ENCODE assay signal across 10 mouse cellular contexts in genomic region chr2:22775213-22775612, GRCm38 (mm10). TPM values are rescaled to one million over a fixed set of nuclear protein-coding genes. Genes with fewer than 3 reads are reported as not detected.
DNase-seq lines count a peak whose midpoint lies in the region; ATAC-seq and TF ChIP-seq lines count a peak whose summit lies in the region.
"Had no signal": no experiment of that assay in that cellular context is flagged by ENCODE, and none has a peak within 500 bp of the region (broad histone marks: within the 10 kb centered on the region; RNA-seq: fewer than 3 reads in every experiment).

No protein-coding gene starts in this region.

- H3K9me3 ChIP-seq in stomach, postnatal 0 days (ENCODE audit: control insufficient read depth, low read length): no peaks in the 10 kb centered on the region
- H3K9me3 ChIP-seq: neural tube, embryonic 12.5 days had no signal

- H3K4me2 ChIP-seq in stomach, postnatal 0 days (replicated peaks; ENCODE audit: low read depth): 0 out of 2 replicates have a peak overlapping the region, but pooled peaks have one; percentile 8

- no peak for ATAC-seq in stomach, postnatal 0 days (ENCODE audit: low FRiP score, low TSS enrichment)

- TF ChIP-seq POLR2A in lung, adult 2 months (IDR thresholded peaks at IDR 0.05; ENCODE audit: borderline replicate concordance, extremely low read depth, low read depth, low read length): no peak

- TF ChIP-seq EP300 in stomach, postnatal 0 days (optimal IDR thresholded peaks at IDR 0.05): no peak

- peak overlapping the region; percentile 65 for H3K4me3 ChIP-seq in lung, adult 2 months (replicated peaks; ENCODE audit: extremely low read depth, low read depth, low read length)
- H3K4me3 ChIP-seq in stomach, postnatal 0 days (ENCODE audit: low read depth, low read length): peak overlapping the region; percentile 8; the same call in 1 of the 2 replicates

- no peaks in the 10 kb centered on the region for H3K36me3 ChIP-seq in stomach, postnatal 0 days (ENCODE audit: control insufficient read depth, insufficient read depth, low read length)
- H3K36me3 ChIP-seq: neural tube, embryonic 12.5 days had no signal

- H3K4me1 ChIP-seq in lung, adult 2 months (ENCODE audit: control insufficient read depth, insufficient read depth, low read length): no peaks in the 10 kb centered on the region; the same call in 1 of the 2 replicates
- H3K4me1 ChIP-seq in stomach, postnatal 0 days (replicated peaks; ENCODE audit: control insufficient read depth, insufficient read depth): no peaks in the 10 kb centered on the region

- no peak for TF ChIP-seq CTCF in lung, adult 2 months (IDR thresholded peaks at IDR 0.05; ENCODE audit: insufficient read depth, low read length)
- TF ChIP-seq CTCF in stomach, postnatal 0 days (IDR thresholded peaks at IDR 0.05; ENCODE audit: low read depth): no peak

- H3K9ac ChIP-seq in stomach, postnatal 0 days (ENCODE audit: low read length): no peak overlapping the region
- H3K9ac ChIP-seq: neural tube, embryonic 12.5 days had no signal

- DNase-seq in lung, adult 2 months: no peak
- no peak for DNase-seq in lung, postnatal 4 days
- DNase-seq in adipocyte (ENCODE audit: low spot score): peak; percentile 45
- peak; percentile 72 for DNase-seq in induced T-regulatory cell, adult 2 months (ENCODE audit: low read depth)
- DNase-seq in stomach, postnatal 0 days (ENCODE audit: low spot score): no peak
- DNase-seq in ovary, postnatal 14 days (ENCODE audit: low spot score): no peak
- no peak for DNase-seq in frontal cortex, postnatal 14 days (ENCODE audit: low spot score in 2 of 2)
- DNase-seq: adrenal gland, postnatal 36 days; left cerebral cortex, postnatal 4 days had no signal

- WGBS in lung, adult 2 months: 47% methylated on average over 8 of the region's 8 CpGs
- WGBS in stomach, postnatal 0 days: 54% methylated on average over 8 of the region's 8 CpGs

- H3K27ac ChIP-seq in stomach, postnatal 0 days (replicated peaks): no peak overlapping the region
- H3K27ac ChIP-seq: neural tube, embryonic 12.5 days had no signal

- no peaks in the 10 kb centered on the region for H3K27me3 ChIP-seq in stomach, postnatal 0 days (ENCODE audit: control insufficient read depth, insufficient read depth, low read length)

RNA-seq across cellular contexts. Expression of gene Apbb1ip, which starts 1.3 kb away (rescaled TPM):
- 5.5 and 6.1 TPM in 2 replicates for polyA plus RNA-seq in lung, adult 2 months (2012; rRNA removed)
- polyA plus RNA-seq in stomach, postnatal 0 days (2015; fragmentation: Nextera tagmentation; extraction: Ambion mirVana): 0.79 and 1.5 TPM in 2 replicates

Comparison
In these comparisons a context has a peak if more than half of its experiments do, and no peak if none do; other contexts are left out.
1. DNase-seq: peak in adipocyte (single experiment) and induced T-regulatory cell, adult 2 months (single experiment); none in lung, adult 2 months (single experiment), lung, postnatal 4 days (0 of 2), stomach, postnatal 0 days (single experiment), ovary, postnatal 14 days (single experiment) and frontal cortex, postnatal 14 days (0 of 2).